Mouse (Mus musculus): Measurements from ENCODE around the gene Gpr153. TPM values are rescaled to one million over a fixed set of nuclear protein-coding genes. Genes with fewer than 3 reads are reported as not detected.

The Gpr153 gene
- polyA plus RNA-seq, 1 experiment from 2014 or later, result 5.2 TPM

DNA sequence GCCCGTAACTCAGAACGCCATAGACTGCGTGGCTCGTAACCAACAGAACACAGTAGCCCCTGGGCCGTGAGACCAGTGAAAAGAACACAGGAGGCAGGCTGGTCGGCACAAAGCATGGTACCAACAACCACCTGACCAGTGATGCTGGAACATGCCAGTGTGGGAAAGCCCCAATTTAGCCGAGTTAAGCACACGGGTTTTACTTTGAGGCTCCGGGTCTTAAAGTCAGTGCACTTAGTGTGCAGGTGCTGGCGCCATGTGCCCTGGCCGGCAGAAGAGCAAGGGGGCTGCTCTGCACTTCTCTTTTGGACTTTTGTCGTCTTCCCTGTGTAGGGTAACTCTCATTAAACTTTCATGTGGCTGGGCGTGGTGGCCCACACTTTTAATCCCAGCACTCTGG, 4.1 kb upstream of the Gpr153 start:
- 89% methylated on average over 13 of the region's 13 CpGs for WGBS
- H3K36me3 ChIP-seq (ENCODE audit: insufficient read depth, low read length), result no peaks in the 10 kb centered on the region
- H3K4me2 ChIP-seq (ENCODE audit: low read length), result no peak overlapping the region
- ATAC-seq (replicated peaks; ENCODE audit: low FRiP score, low read depth) (no peak), DNase-seq (ENCODE audit: low spot score) (no peak)
- H3K9me3 ChIP-seq (replicated peaks; ENCODE audit: low read length), result no peaks in the 10 kb centered on the region
- no peak for TF ChIP-seq CTCF (IDR thresholded peaks at IDR 0.05; ENCODE audit: low read depth)
- H3K4me1 ChIP-seq (replicated peaks; ENCODE audit: insufficient read depth, low read length), result peaks cover 14% of the 10 kb centered on the region; the same call in 1 of the 2 replicates
- H3K4me3 ChIP-seq (replicated peaks; ENCODE audit: low read depth, low read length), result no peak overlapping the region
- H3K27me3 ChIP-seq (ENCODE audit: insufficient read depth, low read length), result no peaks in the 10 kb centered on the region
- no peak overlapping the region for H3K27ac ChIP-seq
- no peak overlapping the region for H3K9ac ChIP-seq (ENCODE audit: low read depth, low read length)

DNA sequence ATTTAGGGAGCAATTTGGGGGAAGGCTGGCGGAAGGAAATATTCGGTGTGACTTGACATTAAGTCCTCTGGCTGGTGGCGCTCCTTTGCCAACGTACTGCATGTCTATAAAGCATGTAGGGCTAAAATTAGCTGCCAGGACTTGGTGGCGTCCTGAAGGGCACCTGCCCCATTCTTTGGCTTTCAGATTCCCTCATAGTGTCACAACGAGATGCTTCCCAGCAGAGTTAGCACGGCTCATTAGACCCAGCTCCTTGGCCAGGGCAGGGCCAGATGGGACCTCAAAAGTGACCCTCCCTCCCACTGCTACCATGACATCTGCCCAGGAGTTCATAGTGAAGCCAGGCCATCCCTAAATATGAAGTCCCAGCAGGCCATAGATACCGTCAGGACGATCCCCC, 3.4 kb upstream of the Gpr153 start:
- no peaks in the 10 kb centered on the region for H3K36me3 ChIP-seq (ENCODE audit: insufficient read depth, low read length)
- H3K4me2 ChIP-seq (ENCODE audit: low read length), result no peak overlapping the region
- no peak overlapping the region for H3K9ac ChIP-seq (ENCODE audit: low read depth, low read length)
- no peaks in the 10 kb centered on the region for H3K9me3 ChIP-seq (replicated peaks; ENCODE audit: low read length)
- DNase-seq (ENCODE audit: low spot score), result no peak
- no peak overlapping the region for H3K27ac ChIP-seq
- 61% methylated on average over 9 of the region's 9 CpGs for whole genome bisulfite sequencing
- no peak for ATAC-seq (replicated peaks; ENCODE audit: low FRiP score, low read depth)
- no peak for TF ChIP-seq CTCF (IDR thresholded peaks at IDR 0.05; ENCODE audit: low read depth)
- H3K27me3 ChIP-seq (ENCODE audit: insufficient read depth, low read length), result no peaks in the 10 kb centered on the region
- no peak overlapping the region for H3K4me3 ChIP-seq (replicated peaks; ENCODE audit: low read depth, low read length)
- H3K4me1 ChIP-seq (replicated peaks; ENCODE audit: insufficient read depth, low read length), result peaks cover 13% of the 10 kb centered on the region; the same call in 1 of the 2 replicates

- H3K27ac ChIP-seq, result no peak overlapping the region
- no peak overlapping the region for H3K4me3 ChIP-seq (replicated peaks; ENCODE audit: low read depth, low read length)
- WGBS, result 97% methylated on average over 11 of the region's 11 CpGs
- H3K9me3 ChIP-seq (replicated peaks; ENCODE audit: low read length), result no peaks in the 10 kb centered on the region
- no peak for TF ChIP-seq CTCF (IDR thresholded peaks at IDR 0.05; ENCODE audit: low read depth)
- no peaks in the 10 kb centered on the region for H3K27me3 ChIP-seq (ENCODE audit: insufficient read depth, low read length)
- ATAC-seq (replicated peaks; ENCODE audit: low FRiP score, low read depth), result no peak
- no peak for DNase-seq (ENCODE audit: low spot score)
- no peak overlapping the region for H3K9ac ChIP-seq (ENCODE audit: low read depth, low read length)
- H3K4me2 ChIP-seq (ENCODE audit: low read length), result no peak overlapping the region
- H3K36me3 ChIP-seq (ENCODE audit: insufficient read depth, low read length), result no peaks in the 10 kb centered on the region
- peaks cover 13% of the 10 kb centered on the region; the same call in 1 of the 2 replicates for H3K4me1 ChIP-seq (replicated peaks; ENCODE audit: insufficient read depth, low read length)
Measured at GRCm38 (mm10) chr4:152271334-152271733, 2.7 kb upstream of the Gpr153 start.

GRCm38 (mm10) chr4:152272006-152272405, 2.0 kb upstream of the Gpr153 start:
- H3K4me1 ChIP-seq (replicated peaks; ENCODE audit: insufficient read depth, low read length), result peaks cover 13% of the 10 kb centered on the region; the same call in 1 of the 2 replicates
- H3K4me3 ChIP-seq (replicated peaks; ENCODE audit: low read depth, low read length), result no peak overlapping the region
- H3K36me3 ChIP-seq (ENCODE audit: insufficient read depth, low read length), result no peaks in the 10 kb centered on the region
- no peak overlapping the region for H3K4me2 ChIP-seq (ENCODE audit: low read length)
- no peak for TF ChIP-seq CTCF (IDR thresholded peaks at IDR 0.05; ENCODE audit: low read depth)
- H3K27ac ChIP-seq, result no peak overlapping the region
- no peaks in the 10 kb centered on the region for H3K27me3 ChIP-seq (ENCODE audit: insufficient read depth, low read length)
- DNase-seq (ENCODE audit: low spot score) (no peak), ATAC-seq (replicated peaks; ENCODE audit: low FRiP score, low read depth) (no peak)
- 62% methylated on average over 7 of the region's 7 CpGs for WGBS
- H3K9me3 ChIP-seq (replicated peaks; ENCODE audit: low read length), result no peaks in the 10 kb centered on the region
- H3K9ac ChIP-seq (ENCODE audit: low read depth, low read length), result no peak overlapping the region

GRCm38 (mm10) chr4:152272449-152273049, 1.5 kb upstream of the Gpr153 start:
- no peak overlapping the region for H3K9ac ChIP-seq (ENCODE audit: low read depth, low read length)
- DNase-seq (ENCODE audit: low spot score) (peak; percentile 70), ATAC-seq (replicated peaks; ENCODE audit: low FRiP score, low read depth) (no peak; the same call in 1 of the 2 replicates)
- H3K4me1 ChIP-seq (replicated peaks; ENCODE audit: insufficient read depth, low read length), result peaks cover 13% of the 10 kb centered on the region; the same call in 1 of the 2 replicates
- no peak overlapping the region for H3K4me2 ChIP-seq (ENCODE audit: low read length)
- peak; percentile 62 for TF ChIP-seq CTCF (IDR thresholded peaks at IDR 0.05; ENCODE audit: low read depth)
- H3K4me3 ChIP-seq (replicated peaks; ENCODE audit: low read depth, low read length), result no peak overlapping the region
- no peaks in the 10 kb centered on the region for H3K27me3 ChIP-seq (ENCODE audit: insufficient read depth, low read length)
- WGBS, result 18% methylated on average over 9 of the region's 9 CpGs
- no peaks in the 10 kb centered on the region for H3K36me3 ChIP-seq (ENCODE audit: insufficient read depth, low read length)
- peak overlapping the region; percentile 58 for H3K27ac ChIP-seq
- H3K9me3 ChIP-seq (replicated peaks; ENCODE audit: low read length), result no peaks in the 10 kb centered on the region

- Histone ChIP-seq H3K36me3 (ENCODE audit: insufficient read depth, low read length) (no peaks in the 10 kb centered on the region), H3K27ac (peak overlapping the region; percentile 58), H3K9me3 (replicated peaks; ENCODE audit: low read length) (no peaks in the 10 kb centered on the region), H3K27me3 (ENCODE audit: insufficient read depth, low read length) (no peaks in the 10 kb centered on the region), H3K4me3 (replicated peaks; ENCODE audit: low read depth, low read length) (no peak overlapping the region), H3K9ac (ENCODE audit: low read depth, low read length) (no peak overlapping the region), H3K4me1 (replicated peaks; ENCODE audit: insufficient read depth, low read length) (peaks cover 13% of the 10 kb centered on the region; the same call in 1 of the 2 replicates), H3K4me2 (ENCODE audit: low read length) (no peak overlapping the region)
- 22% methylated on average over 3 of the region's 3 CpGs for WGBS
- DNase-seq (ENCODE audit: low spot score) (no peak), ATAC-seq (replicated peaks; ENCODE audit: low FRiP score, low read depth) (no peak; the same call in 1 of the 2 replicates)
- no peak for TF ChIP-seq CTCF (IDR thresholded peaks at IDR 0.05; ENCODE audit: low read depth)
Measured at GRCm38 (mm10) chr4:152273191-152273590, 841 bp upstream of the Gpr153 start.

Measured in kidney, postnatal 0 days (tissue).